Mouse (Mus musculus) spleen, embryonic (tissue): ENCODE data around the gene Sf3b3.

Source experiments
- CTCF ChIA-PET: fragments of 350-600 bp; sonication (Branson Sonifier 250); formaldehyde crosslinking; loops from one replicate; lab custom pipeline; 2022; lab: Charles Lee

Sf3b3 gene

DNA sequence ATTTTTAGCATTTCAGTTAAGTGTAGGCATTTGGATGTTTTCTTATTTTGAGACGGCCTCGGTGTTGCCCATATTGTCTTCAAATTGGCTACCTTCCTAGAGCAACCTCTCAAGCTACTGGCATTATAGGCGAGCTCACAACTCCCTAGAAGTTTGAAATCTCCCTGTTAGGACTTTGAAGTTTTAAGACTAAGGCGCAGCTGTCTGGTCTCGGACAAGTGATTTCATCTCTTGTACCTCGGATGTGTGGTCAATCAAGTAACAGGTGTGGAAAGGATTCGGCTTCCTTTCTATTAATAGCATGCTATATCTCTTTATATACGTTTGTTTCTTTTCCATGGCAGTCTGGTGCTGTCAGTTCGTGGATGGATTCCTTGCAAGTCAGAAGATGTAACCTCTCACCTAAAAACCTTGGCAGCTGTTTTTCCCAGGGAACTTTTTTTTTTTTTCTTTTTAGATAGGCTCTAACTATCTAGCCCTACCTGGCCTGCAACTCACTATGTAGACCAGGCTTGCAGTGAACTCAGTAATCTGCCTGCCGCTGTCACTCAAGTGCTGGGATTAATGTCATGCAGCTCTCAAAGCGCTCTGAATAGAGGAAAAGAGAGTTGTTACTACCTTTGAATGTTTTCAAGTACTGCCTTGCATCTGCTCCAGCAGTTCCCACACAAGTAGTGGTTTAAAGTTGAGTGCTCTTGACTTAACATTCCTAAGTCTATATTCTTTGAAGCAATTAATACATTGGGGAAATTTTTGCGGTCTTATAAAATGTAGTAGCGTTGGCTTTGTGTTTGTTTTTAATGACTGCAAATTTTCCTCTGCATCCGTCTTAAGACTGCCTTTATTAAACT, 1.3 kb upstream of the Sf3b3 start:
- CTCF ChIA-PET: no interaction called here

DNA sequence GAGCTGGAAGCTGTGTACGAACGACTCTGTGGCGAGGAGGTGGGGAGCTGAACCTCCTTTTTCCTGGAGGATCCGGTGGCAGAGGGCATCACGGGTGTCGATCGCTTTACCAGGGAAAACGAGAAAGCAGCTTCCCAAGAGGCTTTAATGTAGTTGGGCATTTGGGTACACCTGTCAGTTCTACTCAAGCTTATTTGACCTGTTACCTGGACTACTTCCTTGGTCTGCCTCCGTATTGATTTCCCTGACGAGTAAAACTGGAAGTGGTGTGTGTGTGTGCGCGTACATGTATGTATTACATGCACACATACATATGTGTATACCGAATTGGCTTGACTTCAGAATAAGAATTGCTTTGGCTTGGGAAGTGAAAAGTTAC, 573 bp upstream of the Sf3b3 start:
- CTCF ChIA-PET: no interaction called here

GRCm38 (mm10) chr8:110845821-110846404, 674 bp downstream of the Sf3b3 start:
- CTCF ChIA-PET: interaction anchor here (0.7 kb wide), 1 partner anchor 59 kb away, joined by 3 read pairs; no protein-coding TSS in a partner anchor

DNA sequence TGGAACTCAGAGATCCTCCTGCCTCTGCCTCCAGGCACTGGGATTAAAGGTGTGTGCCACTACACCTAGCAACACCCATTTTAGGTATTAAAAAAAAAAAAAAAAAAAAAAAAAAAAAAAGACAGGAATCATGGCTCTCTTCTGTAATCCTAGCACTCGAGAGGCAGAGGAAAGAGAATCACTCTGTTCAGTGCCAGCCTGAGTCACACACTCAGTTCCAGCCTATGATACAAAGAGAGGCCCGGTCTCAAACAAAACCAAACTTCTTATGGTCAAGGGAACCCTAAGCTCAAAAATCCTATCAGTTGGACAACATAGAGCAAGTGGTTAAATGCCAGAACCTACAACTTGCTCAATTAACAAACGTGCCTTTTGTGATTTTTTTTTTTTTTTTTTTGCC, 1.6 kb downstream of the Sf3b3 start:
- CTCF ChIA-PET: interaction anchor here (1.1 kb wide), 1 partner anchor 16 kb away, joined by 6 read pairs; no protein-coding TSS in a partner anchor

GRCm38 (mm10) chr8:110843207-110843606, 3.4 kb downstream of the Sf3b3 start:
- CTCF ChIA-PET: interaction anchor here (0.6 kb wide), 1 partner anchor 153 kb away, joined by 4 read pairs; no protein-coding TSS in a partner anchor

- CTCF ChIA-PET: no interaction called here
Measured at GRCm38 (mm10) chr8:110842012-110842574, 4.5 kb downstream of the Sf3b3 start.

- CTCF ChIA-PET: no interaction called here
Measured at GRCm38 (mm10) chr8:110831956-110832355, 14.6 kb downstream of the Sf3b3 start.

DNA sequence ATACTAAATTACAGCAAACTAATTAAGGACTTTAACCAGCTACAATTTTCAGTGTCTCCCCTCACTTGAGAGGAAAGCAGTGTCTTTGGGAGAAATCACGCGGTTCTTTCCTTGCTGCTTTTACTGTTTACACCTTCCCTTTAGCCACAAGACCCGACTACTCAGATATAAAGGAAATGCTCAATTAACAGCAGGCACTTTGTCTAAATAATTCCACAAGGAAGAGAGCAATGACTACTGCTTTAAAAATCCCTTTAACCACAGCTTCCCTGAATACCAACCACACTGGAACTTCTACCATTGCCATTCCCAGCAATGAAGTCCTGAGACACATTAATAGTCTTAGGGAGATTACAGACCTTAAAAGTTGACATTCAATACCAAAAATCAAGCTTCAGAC, 18.1 kb downstream of the Sf3b3 start:
- CTCF ChIA-PET: interaction anchor here (1.0 kb wide), 1 partner anchor 16 kb away, joined by 6 read pairs; no protein-coding TSS in a partner anchor

- CTCF ChIA-PET: no interaction called here
Measured at GRCm38 (mm10) chr8:110824861-110825260, 21.7 kb downstream of the Sf3b3 start.

GRCm38 (mm10) chr8:110821960-110822359, 24.6 kb downstream of the Sf3b3 start:
- CTCF ChIA-PET: no interaction called here

DNA sequence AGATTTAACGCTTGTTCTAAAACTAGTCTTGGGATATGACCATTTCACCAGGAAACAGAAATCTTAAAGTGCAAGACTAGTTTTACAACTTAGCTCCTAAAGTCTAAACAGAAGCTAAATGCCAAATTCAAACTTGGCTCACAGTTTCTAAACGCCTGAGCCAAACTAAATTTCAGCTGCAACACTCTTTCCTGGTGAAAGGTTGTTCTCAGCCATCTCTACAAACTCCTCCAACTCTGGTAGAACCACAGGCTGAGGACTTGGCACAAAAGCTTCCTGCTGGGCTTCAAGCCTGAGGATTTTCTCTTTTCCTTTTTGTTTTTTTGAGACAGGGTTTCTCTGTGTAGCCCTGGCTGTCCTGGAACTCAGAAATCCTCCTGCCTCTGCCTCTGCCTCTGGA, 26.3 kb downstream of the Sf3b3 start:
- CTCF ChIA-PET: no interaction called here

- CTCF ChIA-PET: no interaction called here
Measured at GRCm38 (mm10) chr8:110818593-110818992, 28.0 kb downstream of the Sf3b3 start.

GRCm38 (mm10) chr8:110816990-110817389, 29.6 kb downstream of the Sf3b3 start:
- CTCF ChIA-PET: no interaction called here

- CTCF ChIA-PET: no interaction called here
Measured at GRCm38 (mm10) chr8:110815308-110815707, 31.3 kb downstream of the Sf3b3 start.

GRCm38 (mm10) chr8:110813081-110813812, 33.3 kb downstream of the Sf3b3 start:
- CTCF ChIA-PET: interaction anchor here (0.6 kb wide), 2 partner anchors 36 to 151 kb away, joined by 4 to 5 read pairs; no protein-coding TSS in a partner anchor

- CTCF ChIA-PET: interaction anchor here (0.6 kb wide), 1 partner anchor 307 kb away, joined by 6 read pairs; no protein-coding TSS in a partner anchor
Measured at GRCm38 (mm10) chr8:110812349-110813080, 34.1 kb downstream of the Sf3b3 start.

- CTCF ChIA-PET: interaction anchor here (0.6 kb wide), 1 partner anchor 308 kb away, joined by 6 read pairs; no protein-coding TSS in a partner anchor
Measured at GRCm38 (mm10) chr8:110811793-110812192, 34.8 kb downstream of the Sf3b3 start.

DNA sequence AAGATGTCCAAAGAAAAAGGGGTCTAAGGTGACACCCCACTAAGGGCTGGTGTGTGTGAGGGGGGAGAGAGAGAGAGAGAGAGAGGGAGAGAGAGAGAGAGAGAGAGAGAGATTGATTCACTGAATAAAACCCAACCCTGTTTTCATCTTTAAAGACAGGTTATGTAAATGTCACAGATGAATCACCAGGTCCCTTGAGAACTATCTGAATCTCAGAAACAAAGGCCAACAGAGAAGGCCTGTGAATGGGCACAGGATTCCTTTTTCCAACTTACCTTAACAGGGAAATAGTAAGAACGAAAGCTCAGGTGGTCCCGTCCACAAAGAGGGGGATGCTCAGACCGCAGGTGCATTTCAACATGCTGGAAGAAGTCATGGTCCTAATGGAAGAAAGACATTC, 35.5 kb downstream of the Sf3b3 start:
- CTCF ChIA-PET: no interaction called here

- CTCF ChIA-PET: no interaction called here
Measured at GRCm38 (mm10) chr8:110810481-110811065, 36.0 kb downstream of the Sf3b3 start.

DNA sequence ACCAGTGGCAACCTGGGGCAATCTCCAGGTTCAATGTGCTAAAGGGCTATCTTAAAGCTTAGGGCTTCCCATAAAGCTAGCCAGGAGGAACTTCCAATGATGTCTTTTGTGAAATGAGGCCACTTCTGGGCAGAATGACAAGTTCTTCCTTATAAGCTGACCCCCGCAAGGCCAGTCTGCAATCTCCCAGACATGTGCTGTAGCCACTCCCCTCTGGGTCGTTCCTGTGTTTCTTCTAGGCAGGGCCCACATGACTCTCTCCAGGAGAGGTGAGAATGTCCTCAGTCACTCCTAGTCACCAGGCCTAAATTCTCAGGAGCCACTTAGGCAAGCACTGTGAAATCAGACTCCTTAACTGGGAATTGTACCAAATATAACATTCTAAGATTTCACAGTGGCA, 36.8 kb downstream of the Sf3b3 start:
- CTCF ChIA-PET: no interaction called here
